Mouse (Mus musculus): ENCODE measurements around the gene Glo1. TPM values are rescaled to one million over a fixed set of nuclear protein-coding genes. Genes with fewer than 3 reads are reported as not detected.

The Glo1 gene
- polyA plus RNA-seq, 1 experiment from 2014 or later, result 232 TPM

DNA sequence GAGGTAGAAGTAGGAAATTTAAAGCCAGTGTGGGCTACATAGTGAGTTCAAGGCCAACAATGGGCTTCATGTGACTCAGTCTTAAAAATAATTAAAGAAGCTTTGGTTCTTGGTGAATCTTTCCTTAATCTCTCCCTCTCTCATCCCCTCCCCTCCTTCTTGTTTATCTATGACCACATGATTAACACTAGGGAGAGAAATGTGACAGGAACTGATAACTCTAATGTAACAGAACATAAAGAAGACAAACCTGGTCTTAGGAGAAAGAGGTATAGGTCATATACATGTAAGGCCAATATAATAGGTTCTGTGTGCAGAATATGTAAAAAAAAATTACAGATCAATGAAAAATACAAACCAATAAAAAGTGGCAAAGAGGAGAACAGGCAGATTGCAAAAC is 13.3 kb downstream of the Glo1 start:
- 0 out of 2 replicates have a peak, but pooled peaks cover 4% of the 10 kb centered on the region for H3K36me3 ChIP-seq
- H3K27me3 ChIP-seq (replicated peaks), result no peaks in the 10 kb centered on the region
- no peak overlapping the region for H3K4me3 ChIP-seq
- no peak overlapping the region for H3K4me2 ChIP-seq
- H3K4me1 ChIP-seq (replicated peaks), result peaks cover 27% of the 10 kb centered on the region
- H3K9ac ChIP-seq, result no peak overlapping the region
- H3K9me3 ChIP-seq (replicated peaks), result peaks cover 8% of the 10 kb centered on the region; the same call in 1 of the 2 replicates
- no peak for ATAC-seq (ENCODE audit: insufficient number of reproducible peaks, low FRiP score)
- no peak overlapping the region for H3K27ac ChIP-seq (ENCODE audit: poor library complexity, severe bottlenecking)

- Histone ChIP-seq H3K27ac (ENCODE audit: poor library complexity, severe bottlenecking) (peak overlapping the region; percentile 92), H3K4me2 (peak overlapping the region; percentile 83), H3K9ac (peak overlapping the region; percentile 95), H3K36me3 (0 out of 2 replicates have a peak, but pooled peaks cover 6% of the 10 kb centered on the region), H3K9me3 (replicated peaks) (peaks cover 8% of the 10 kb centered on the region; the same call in 1 of the 2 replicates), H3K27me3 (replicated peaks) (no peaks in the 10 kb centered on the region), H3K4me1 (replicated peaks) (peaks cover 32% of the 10 kb centered on the region), H3K4me3 (peak overlapping the region; percentile 92)
- WGBS, result under 1% methylated on average over 34 of the region's 34 CpGs
- peak; percentile 100 for ATAC-seq (ENCODE audit: insufficient number of reproducible peaks, low FRiP score)
Observed at GRCm38 (mm10) chr17:30612075-30612859, 14.4 kb downstream of the Glo1 start.

- H3K9me3 ChIP-seq (replicated peaks), result peaks cover 7% of the 10 kb centered on the region; the same call in 1 of the 2 replicates
- WGBS, result 23% methylated on average over 18 of the region's 18 CpGs
- ATAC-seq (ENCODE audit: insufficient number of reproducible peaks, low FRiP score), result no peak
Observed at GRCm38 (mm10) chr17:30611221-30612074, 15.2 kb downstream of the Glo1 start.

DNA sequence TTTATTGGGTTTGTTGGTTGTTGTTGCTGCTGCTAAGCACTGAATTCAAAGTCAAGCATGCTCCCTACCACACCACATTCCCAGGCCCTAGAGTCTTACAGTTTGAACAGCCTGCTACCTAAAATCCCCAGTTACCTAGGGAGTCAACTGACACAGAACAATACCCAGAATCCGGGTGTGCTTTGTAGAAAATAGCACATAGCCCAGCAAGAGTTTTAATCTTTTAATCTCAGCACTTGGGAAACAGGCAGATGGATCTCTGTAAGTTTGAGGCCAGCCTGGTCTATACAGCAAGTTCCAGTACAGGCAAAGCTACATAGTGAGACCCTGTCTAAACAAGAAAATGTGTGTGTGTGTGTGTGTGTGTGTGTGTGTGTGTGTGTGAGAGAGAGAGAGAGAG is 15.9 kb downstream of the Glo1 start:
- WGBS, result 73% methylated on average over 1 of the region's 1 CpGs
- Histone ChIP-seq H3K4me3 (no peak overlapping the region), H3K9ac (no peak overlapping the region), H3K36me3 (0 out of 2 replicates have a peak, but pooled peaks cover 8% of the 10 kb centered on the region), H3K4me1 (replicated peaks) (peaks cover 37% of the 10 kb centered on the region), H3K27ac (ENCODE audit: poor library complexity, severe bottlenecking) (no peak overlapping the region), H3K9me3 (replicated peaks) (peaks cover 4% of the 10 kb centered on the region; the same call in 1 of the 2 replicates), H3K27me3 (replicated peaks) (no peaks in the 10 kb centered on the region), H3K4me2 (peak overlapping the region; percentile 83; the same call in 1 of the 2 replicates)
- ATAC-seq (ENCODE audit: insufficient number of reproducible peaks, low FRiP score), result no peak

More at GRCm38 (mm10) chr17:30611221-30612074, 15.2 kb downstream of the Glo1 start:
- peak overlapping the region; percentile 92 for H3K4me3 ChIP-seq
- H3K4me1 ChIP-seq (replicated peaks), result peaks cover 35% of the 10 kb centered on the region
- peak overlapping the region; percentile 95 for H3K9ac ChIP-seq
- H3K27me3 ChIP-seq (replicated peaks), result no peaks in the 10 kb centered on the region
- H3K36me3 ChIP-seq, result 0 out of 2 replicates have a peak, but pooled peaks cover 8% of the 10 kb centered on the region
- peak overlapping the region; percentile 83 for H3K4me2 ChIP-seq
- peak overlapping the region; percentile 92 for H3K27ac ChIP-seq (ENCODE audit: poor library complexity, severe bottlenecking)

GRCm38 (mm10) chr17:30609980-30610307 is 16.7 kb downstream of the Glo1 start:
- peaks cover 37% of the 10 kb centered on the region for H3K4me1 ChIP-seq (replicated peaks)
- H3K9me3 ChIP-seq (replicated peaks), result peaks cover 4% of the 10 kb centered on the region; the same call in 1 of the 2 replicates
- H3K36me3 ChIP-seq, result 0 out of 2 replicates have a peak, but pooled peaks cover 8% of the 10 kb centered on the region
- H3K9ac ChIP-seq, result no peak overlapping the region
- ATAC-seq (ENCODE audit: insufficient number of reproducible peaks, low FRiP score), result no peak
- 93% methylated on average over 5 of the region's 5 CpGs for WGBS
- H3K27me3 ChIP-seq (replicated peaks), result no peaks in the 10 kb centered on the region
- H3K4me2 ChIP-seq, result no peak overlapping the region
- H3K4me3 ChIP-seq, result no peak overlapping the region
- H3K27ac ChIP-seq (ENCODE audit: poor library complexity, severe bottlenecking), result no peak overlapping the region

GRCm38 (mm10) chr17:30609305-30609979 is 17.2 kb downstream of the Glo1 start:
- H3K9me3 ChIP-seq (replicated peaks), result peaks cover 4% of the 10 kb centered on the region; the same call in 1 of the 2 replicates
- H3K36me3 ChIP-seq, result 0 out of 2 replicates have a peak, but pooled peaks cover 8% of the 10 kb centered on the region
- peaks cover 37% of the 10 kb centered on the region for H3K4me1 ChIP-seq (replicated peaks)
- H3K27ac ChIP-seq (ENCODE audit: poor library complexity, severe bottlenecking), result 0 out of 2 replicates have a peak overlapping the region, but pooled peaks have one; percentile 1
- no peaks in the 10 kb centered on the region for H3K27me3 ChIP-seq (replicated peaks)
- no peak for ATAC-seq (ENCODE audit: insufficient number of reproducible peaks, low FRiP score)
- no peak overlapping the region for H3K4me3 ChIP-seq
- H3K9ac ChIP-seq, result no peak overlapping the region
- 72% methylated on average over 16 of the region's 16 CpGs for WGBS
- no peak overlapping the region for H3K4me2 ChIP-seq

GRCm38 (mm10) chr17:30607909-30608495 is 18.7 kb downstream of the Glo1 start:
- WGBS, result 72% methylated on average over 8 of the region's 8 CpGs
- Histone ChIP-seq H3K9me3 (replicated peaks) (peaks cover 4% of the 10 kb centered on the region; the same call in 1 of the 2 replicates), H3K27me3 (replicated peaks) (no peaks in the 10 kb centered on the region), H3K4me2 (no peak overlapping the region), H3K4me1 (replicated peaks) (peaks cover 37% of the 10 kb centered on the region), H3K4me3 (no peak overlapping the region), H3K36me3 (peaks cover 19% of the 10 kb centered on the region), H3K27ac (ENCODE audit: poor library complexity, severe bottlenecking) (no peak overlapping the region), H3K9ac (no peak overlapping the region)
- ATAC-seq (ENCODE audit: insufficient number of reproducible peaks, low FRiP score), result no peak

- peaks cover 4% of the 10 kb centered on the region; the same call in 1 of the 2 replicates for H3K9me3 ChIP-seq (replicated peaks)
- H3K9ac ChIP-seq, result no peak overlapping the region
- no peak overlapping the region for H3K27ac ChIP-seq (ENCODE audit: poor library complexity, severe bottlenecking)
- peaks cover 26% of the 10 kb centered on the region for H3K36me3 ChIP-seq
- WGBS, result 93% methylated on average over 7 of the region's 7 CpGs
- no peak overlapping the region for H3K4me2 ChIP-seq
- peaks cover 37% of the 10 kb centered on the region for H3K4me1 ChIP-seq (replicated peaks)
- H3K4me3 ChIP-seq, result no peak overlapping the region
- no peak for ATAC-seq (ENCODE audit: insufficient number of reproducible peaks, low FRiP score)
- no peaks in the 10 kb centered on the region for H3K27me3 ChIP-seq (replicated peaks)
Observed at GRCm38 (mm10) chr17:30607330-30607729, 19.3 kb downstream of the Glo1 start.

DNA sequence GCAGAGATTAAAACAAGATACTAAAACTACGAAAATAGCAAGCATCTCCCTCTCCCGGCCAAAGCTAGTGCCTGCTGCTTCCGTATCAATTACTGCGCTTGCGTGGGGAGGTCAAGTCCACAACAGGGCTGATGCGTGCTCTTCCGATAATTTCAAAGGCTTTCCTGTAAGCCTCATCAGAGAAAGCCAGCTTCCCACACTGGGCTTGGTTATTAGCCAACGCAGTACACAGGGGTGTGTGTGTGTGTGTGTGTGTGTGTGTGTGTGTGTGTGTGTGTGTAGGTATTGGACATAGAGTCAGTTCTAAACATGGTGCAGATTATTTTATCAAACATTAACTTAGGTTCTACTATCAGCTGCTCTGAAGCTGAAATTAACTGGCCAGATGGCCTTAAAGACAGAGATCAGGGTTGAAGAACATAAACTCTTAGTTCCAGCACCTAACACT is 20.0 kb downstream of the Glo1 start:
- no peak for ATAC-seq (ENCODE audit: insufficient number of reproducible peaks, low FRiP score)
- Histone ChIP-seq H3K4me3 (no peak overlapping the region), H3K9me3 (replicated peaks) (peaks cover 4% of the 10 kb centered on the region; the same call in 1 of the 2 replicates), H3K9ac (no peak overlapping the region), H3K4me1 (replicated peaks) (peaks cover 37% of the 10 kb centered on the region), H3K27me3 (replicated peaks) (no peaks in the 10 kb centered on the region), H3K4me2 (no peak overlapping the region), H3K36me3 (peaks cover 33% of the 10 kb centered on the region), H3K27ac (ENCODE audit: poor library complexity, severe bottlenecking) (no peak overlapping the region)
- 86% methylated on average over 8 of the region's 8 CpGs for WGBS

- H3K27me3 ChIP-seq (replicated peaks), result no peaks in the 10 kb centered on the region
- peaks cover 4% of the 10 kb centered on the region; the same call in 1 of the 2 replicates for H3K9me3 ChIP-seq (replicated peaks)
- H3K4me1 ChIP-seq (replicated peaks), result peaks cover 32% of the 10 kb centered on the region
- H3K9ac ChIP-seq, result no peak overlapping the region
- no peak overlapping the region for H3K4me2 ChIP-seq
- H3K36me3 ChIP-seq, result peaks cover 37% of the 10 kb centered on the region
- H3K27ac ChIP-seq (ENCODE audit: poor library complexity, severe bottlenecking), result no peak overlapping the region
- ATAC-seq (ENCODE audit: insufficient number of reproducible peaks, low FRiP score), result no peak
- WGBS, result 89% methylated on average over 11 of the region's 11 CpGs
- no peak overlapping the region for H3K4me3 ChIP-seq
Observed at GRCm38 (mm10) chr17:30606206-30606605, 20.5 kb downstream of the Glo1 start.

All from heart, embryonic 12.5 days (tissue).